Mouse (Mus musculus) bone marrow macrophage, adult 2 months (primary cell): ENCODE data around the gene Midn.

Source experiments
- CTCF ChIP-seq: IDR thresholded peaks from 2 replicates; pipeline ENCODE4 v1.5.1; 2012; ENCODE audit warnings: low read depth, mild to moderate bottlenecking, low read length, moderate library complexity
- POLR2A ChIP-seq: IDR thresholded peaks from 2 replicates; pipeline ENCODE4 v1.6.1; 2012; ENCODE audit warnings: mild to moderate bottlenecking, low read depth, low read length, borderline replicate concordance

DNA sequence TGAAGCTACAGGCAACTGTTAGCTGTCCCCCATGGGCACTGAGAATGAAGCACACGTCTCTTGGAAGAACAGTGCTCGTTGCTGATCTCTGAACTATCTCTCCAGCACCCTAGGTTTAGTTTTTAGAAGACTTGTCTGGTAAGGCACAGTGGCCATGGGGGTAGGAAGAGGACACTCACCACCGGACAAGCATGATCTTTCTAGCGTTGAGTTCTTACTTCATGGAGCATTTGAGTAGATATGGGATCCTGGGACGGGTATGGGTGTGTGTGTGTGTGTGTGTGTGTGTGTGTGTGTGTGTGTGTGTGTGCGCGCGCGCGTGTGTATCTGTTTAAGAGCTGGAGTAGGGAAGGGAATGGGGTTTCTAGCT is 7.4 kb upstream of the Midn start, which contains the start of gene Cbarp:
- TF ChIP-seq CTCF, result no peak
- no peak for TF ChIP-seq POLR2A
